Mouse (Mus musculus): Measurements from ENCODE around the gene Gpank1.

Gene Gpank1

DNA sequence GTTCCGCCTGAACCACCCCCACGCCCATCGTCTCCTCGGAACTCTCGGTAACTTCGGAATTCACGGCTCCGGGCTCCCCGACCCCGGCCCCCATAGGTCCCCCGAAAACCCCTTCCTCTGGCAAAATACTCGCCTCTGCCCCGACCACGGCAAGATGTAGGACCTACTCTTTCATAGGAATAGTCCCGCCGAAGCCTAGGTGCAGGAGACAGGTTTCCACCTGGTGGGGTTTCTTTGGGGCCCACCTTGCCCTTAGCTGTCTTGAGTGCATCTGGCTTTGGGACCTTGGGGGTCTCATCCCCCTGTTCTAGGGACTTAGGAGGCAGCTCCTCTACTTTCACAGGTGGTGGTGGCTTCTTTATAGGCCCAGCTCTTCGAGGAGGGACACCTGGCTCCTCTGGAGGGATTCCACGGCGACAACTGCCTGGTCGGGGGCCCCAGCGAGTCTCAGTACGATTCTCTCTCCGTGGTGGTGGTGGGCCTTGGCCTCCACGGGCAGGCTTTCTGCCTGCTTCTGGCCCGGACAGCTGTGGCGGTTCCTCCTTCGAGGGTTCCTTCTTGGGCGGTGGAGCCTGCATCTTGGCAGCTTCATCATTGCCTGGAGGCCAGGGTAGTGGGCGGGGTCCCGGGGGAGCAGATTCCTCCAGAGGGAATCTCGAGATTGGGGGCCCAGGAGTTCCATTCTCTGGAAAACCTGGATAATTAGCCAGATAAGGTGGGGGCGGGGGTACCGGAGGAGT, 35.4 kb downstream of the Gpank1 start:
- ChIA-PET POLR2A (interaction anchor here (0.5 to 24.9 kb wide), 21 partner anchors 1 to 251 kb away, joined by 3 to 561 read pairs (median 6); partner anchors contain the start of genes Apom (in 2 of the 4), D17H6S53E (in 2 of the 4), Ddx39b (in 2 of the 4) and Csnk2b (in 1 of the 4)), CTCF (interaction anchor here in 3 of 4 experiments (0.5 to 2.5 kb wide), 5 partner anchors 10 to 380 kb away, joined by 4 to 9 read pairs (median 8); no protein-coding TSS in a partner anchor)

- ChIA-PET CTCF (interaction anchor here in 2 of 4 experiments (0.5 to 1.4 kb wide), 3 partner anchors 12 to 380 kb away, joined by 4 to 8 read pairs (median 4); no protein-coding TSS in a partner anchor), POLR2A (interaction anchor here (0.9 to 24.9 kb wide), 11 partner anchors 8 to 205 kb away, joined by 3 to 561 read pairs (median 16); partner anchors contain the start of genes Ddx39b (in 2 of the 4), Csnk2b (in 1 of the 4) and Gpank1 (in 1 of the 4))
Measured at GRCm38 (mm10) chr17:35157254-35157653, 36.0 kb downstream of the Gpank1 start.

GRCm38 (mm10) chr17:35157661-35158175, 36.5 kb downstream of the Gpank1 start:
- POLR2A ChIA-PET, result interaction anchor here in 3 of 4 experiments (1.0 to 24.9 kb wide), 7 partner anchors 9 to 205 kb away, joined by 3 to 561 read pairs (median 252); partner anchors contain the start of gene Ddx39b (in 2 of the 3)
- CTCF ChIA-PET, result no interaction called here

GRCm38 (mm10) chr17:35158850-35159593, 37.8 kb downstream of the Gpank1 start:
- CTCF ChIA-PET, result interaction anchor here in 3 of 4 experiments (0.6 to 1.3 kb wide), 4 partner anchors 10 to 247 kb away, joined by 3 to 5 read pairs (median 3); no protein-coding TSS in a partner anchor

DNA sequence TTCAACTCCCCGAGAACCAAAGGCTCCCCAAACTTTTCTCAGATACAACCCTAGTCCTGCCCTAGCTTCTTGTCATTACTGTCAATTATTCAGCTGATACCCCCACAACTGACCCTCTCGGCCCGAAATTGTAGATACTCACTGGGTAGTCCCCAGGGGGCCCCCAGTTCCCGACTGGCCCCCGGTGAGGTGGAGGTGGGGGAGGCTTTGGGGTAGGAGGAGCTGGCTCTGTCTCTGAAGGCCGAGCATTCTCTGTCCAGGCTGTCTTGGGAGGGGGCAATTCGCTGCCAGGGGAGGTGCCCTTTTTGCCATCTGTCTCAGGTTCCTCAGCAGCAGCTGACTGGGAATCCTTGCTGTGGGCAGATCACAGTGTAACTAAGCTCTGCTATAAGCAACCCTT, 38.4 kb downstream of the Gpank1 start:
- ChIA-PET CTCF (interaction anchor here in 3 of 4 experiments (0.6 to 1.3 kb wide), 6 partner anchors 9 to 248 kb away, joined by 3 to 5 read pairs (median 3); no protein-coding TSS in a partner anchor), POLR2A (interaction anchor here (0.7 to 24.9 kb wide), 27 partner anchors 9 to 1251 kb away, joined by 3 to 561 read pairs (median 4); partner anchors contain the start of genes Ddx39b (in 2 of the 4), Apom (in 1 of the 4), Csnk2b (in 1 of the 4) and D17H6S53E (in 1 of the 4))

More at GRCm38 (mm10) chr17:35158850-35159593, 37.8 kb downstream of the Gpank1 start:
- POLR2A ChIA-PET, result interaction anchor here (0.7 to 24.9 kb wide), 28 partner anchors 10 to 1250 kb away, joined by 3 to 561 read pairs (median 4); partner anchors contain the start of genes Ddx39b (in 2 of the 4), Apom (in 1 of the 4), Csnk2b (in 1 of the 4) and D17H6S53E (in 1 of the 4)

DNA sequence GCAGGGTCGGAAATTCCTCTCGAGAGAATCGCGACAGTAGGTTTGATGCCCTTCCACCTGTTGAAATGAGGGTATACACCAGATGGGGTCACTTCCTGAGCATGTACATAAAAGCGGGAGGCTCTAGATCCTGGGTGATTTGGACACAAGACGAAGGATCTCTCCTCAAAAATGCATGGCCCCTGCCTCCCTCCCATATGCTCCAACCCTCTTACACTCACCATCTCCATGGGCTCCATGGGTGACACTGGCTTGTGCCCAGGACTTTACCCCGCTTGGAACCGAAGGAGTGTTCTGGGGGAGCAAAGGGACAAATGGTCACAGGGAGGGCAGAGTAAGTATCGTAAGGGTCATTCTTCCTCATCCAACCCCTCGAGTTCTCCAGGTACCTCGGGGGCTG, 40.2 kb downstream of the Gpank1 start:
- ChIA-PET CTCF (interaction anchor here in 1 of 4 experiments (0.6 kb wide), 1 partner anchor 209 kb away, joined by 3 read pairs; no protein-coding TSS in a partner anchor), POLR2A (interaction anchor here (0.6 to 24.9 kb wide), 18 partner anchors 9 to 1036 kb away, joined by 3 to 561 read pairs (median 6); partner anchors contain the start of genes Ddx39b (in 3 of the 4), D17H6S53E (in 1 of the 4) and Gpank1 (in 1 of the 4))

DNA sequence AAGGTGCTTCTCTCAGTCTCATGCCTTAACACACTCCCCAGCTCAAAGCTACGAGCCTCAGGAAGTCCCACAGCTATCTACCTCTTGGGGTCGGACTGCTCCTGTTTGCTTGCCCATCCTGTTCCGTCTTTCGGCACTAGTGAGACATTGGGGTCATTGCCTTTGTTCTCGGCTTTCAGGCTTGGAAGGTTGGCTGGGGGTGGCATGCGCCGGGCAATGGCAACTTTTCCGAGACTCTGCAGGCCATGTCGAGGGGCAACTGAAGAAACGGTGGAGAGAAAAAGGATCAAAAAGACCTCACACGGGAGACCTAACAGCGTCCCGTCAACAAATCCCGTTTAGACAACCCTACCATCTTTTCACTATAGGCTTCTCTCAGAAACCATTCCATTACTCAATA, 40.9 kb downstream of the Gpank1 start:
- ChIA-PET CTCF (interaction anchor here in 1 of 4 experiments (0.6 to 1.2 kb wide), 2 partner anchors 26 to 210 kb away, joined by 3 to 4 read pairs; partner anchors contain the start of gene Lst1), POLR2A (interaction anchor here (0.6 to 24.9 kb wide), 41 partner anchors 7 to 1037 kb away, joined by 3 to 561 read pairs (median 5); partner anchors contain the start of genes Ddx39b (in 4 of the 4), D17H6S53E (in 2 of the 4), Gpank1 (in 2 of the 4) and Apom (in 1 of the 4))

DNA sequence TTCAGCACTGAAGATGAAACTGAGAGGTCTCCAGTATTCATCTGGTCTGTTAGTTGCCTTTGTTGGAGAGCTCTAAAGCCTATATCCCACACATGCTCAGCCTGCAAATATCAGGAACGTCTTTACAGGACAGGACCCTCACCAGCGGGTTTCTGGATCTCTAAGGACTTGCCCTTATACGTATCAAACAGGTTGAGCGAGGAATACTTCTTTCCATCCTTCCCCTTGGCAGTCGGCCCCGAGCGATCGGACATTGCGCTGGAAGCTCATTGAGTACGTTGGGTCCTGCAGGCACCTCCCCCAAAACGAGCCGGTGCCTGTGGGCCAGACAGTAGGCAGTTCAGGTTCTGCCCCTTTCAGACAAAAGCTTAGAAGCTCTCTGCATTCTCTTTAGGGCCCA, 41.5 kb downstream of the Gpank1 start:
- POLR2A ChIA-PET, result interaction anchor here (0.6 to 24.9 kb wide), 52 partner anchors 8 to 565 kb away, joined by 3 to 561 read pairs (median 4); partner anchors contain the start of genes Ddx39b (in 4 of the 4), Atp6v1g2 (in 2 of the 4), D17H6S53E (in 2 of the 4) and Gpank1 (in 2 of the 4)
- CTCF ChIA-PET, result interaction anchor here in 2 of 4 experiments (0.9 to 1.2 kb wide), 3 partner anchors 26 to 84 kb away, joined by 4 to 5 read pairs (median 4); partner anchors contain the start of gene Lst1 (in 1 of the 2)

DNA sequence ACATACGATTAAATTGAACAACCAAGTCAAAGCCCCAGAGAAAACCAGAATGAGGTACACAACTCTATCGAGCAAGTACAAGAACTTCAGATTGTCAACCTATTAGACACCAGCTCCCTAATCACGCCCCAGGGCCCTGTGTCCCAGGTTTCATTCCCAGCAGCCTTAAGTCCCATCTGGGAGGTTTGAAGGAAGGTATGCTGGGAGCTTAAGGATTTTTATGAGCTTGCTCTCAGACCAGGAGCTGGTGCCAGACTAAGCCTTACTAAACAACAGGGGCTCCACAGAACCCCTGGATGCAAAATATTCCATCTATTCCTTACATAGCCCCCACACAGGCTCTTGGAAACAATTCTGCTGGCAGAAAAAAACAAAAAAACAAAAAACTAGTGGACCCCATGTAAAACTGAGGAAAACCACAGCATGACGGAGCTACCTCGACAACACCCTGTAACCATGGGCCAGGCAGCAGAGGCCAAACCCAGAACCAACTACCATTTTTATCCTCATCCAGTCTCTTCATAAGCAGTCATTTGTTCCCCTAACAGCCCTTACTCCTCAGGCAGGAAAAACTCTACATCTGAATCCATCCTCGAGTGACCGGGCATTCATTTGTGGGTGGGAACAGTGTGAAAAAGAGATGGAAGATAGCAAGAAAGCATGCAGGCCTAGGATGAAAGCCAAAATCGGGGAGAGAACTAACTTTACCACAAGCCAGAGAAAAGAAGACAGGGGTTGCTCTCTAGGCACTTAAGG, 42.2 kb downstream of the Gpank1 start:
- CTCF ChIA-PET, result interaction anchor here in 2 of 4 experiments (0.5 to 0.9 kb wide), 3 partner anchors 75 to 112 kb away, joined by 3 to 5 read pairs (median 4); no protein-coding TSS in a partner anchor
- POLR2A ChIA-PET, result interaction anchor here (0.6 to 24.9 kb wide), 61 partner anchors 9 to 1260 kb away, joined by 3 to 561 read pairs (median 4); partner anchors contain the start of genes Ddx39b (in 4 of the 4), Csnk2b (in 3 of the 4), Gpank1 (in 3 of the 4) and Atp6v1g2 (in 2 of the 4)

DNA sequence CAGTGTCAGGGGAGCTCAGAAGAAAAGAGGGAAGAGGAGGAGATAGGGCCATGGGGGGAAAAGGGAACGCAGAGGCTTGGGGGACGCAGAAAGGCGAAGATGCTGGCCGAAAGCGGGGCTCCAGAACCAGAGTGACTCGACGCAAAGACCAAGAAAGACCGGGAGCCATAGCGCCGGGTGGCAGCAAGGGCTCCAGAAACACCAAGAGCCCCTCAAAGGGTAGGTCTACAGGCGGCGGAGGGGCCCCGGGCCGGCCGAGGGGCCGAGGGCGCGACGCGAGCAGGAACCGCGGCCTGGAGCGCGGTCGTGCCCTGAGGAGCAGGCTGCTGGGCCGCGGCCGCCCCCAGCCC, 42.9 kb downstream of the Gpank1 start:
- ChIA-PET POLR2A (interaction anchor here (0.5 to 24.9 kb wide), 42 partner anchors 8 to 1260 kb away, joined by 3 to 561 read pairs (median 6); partner anchors contain the start of genes Ddx39b (in 4 of the 4), Csnk2b (in 3 of the 4), Gpank1 (in 3 of the 4) and Atp6v1g2 (in 2 of the 4)), CTCF (no interaction called here)

DNA sequence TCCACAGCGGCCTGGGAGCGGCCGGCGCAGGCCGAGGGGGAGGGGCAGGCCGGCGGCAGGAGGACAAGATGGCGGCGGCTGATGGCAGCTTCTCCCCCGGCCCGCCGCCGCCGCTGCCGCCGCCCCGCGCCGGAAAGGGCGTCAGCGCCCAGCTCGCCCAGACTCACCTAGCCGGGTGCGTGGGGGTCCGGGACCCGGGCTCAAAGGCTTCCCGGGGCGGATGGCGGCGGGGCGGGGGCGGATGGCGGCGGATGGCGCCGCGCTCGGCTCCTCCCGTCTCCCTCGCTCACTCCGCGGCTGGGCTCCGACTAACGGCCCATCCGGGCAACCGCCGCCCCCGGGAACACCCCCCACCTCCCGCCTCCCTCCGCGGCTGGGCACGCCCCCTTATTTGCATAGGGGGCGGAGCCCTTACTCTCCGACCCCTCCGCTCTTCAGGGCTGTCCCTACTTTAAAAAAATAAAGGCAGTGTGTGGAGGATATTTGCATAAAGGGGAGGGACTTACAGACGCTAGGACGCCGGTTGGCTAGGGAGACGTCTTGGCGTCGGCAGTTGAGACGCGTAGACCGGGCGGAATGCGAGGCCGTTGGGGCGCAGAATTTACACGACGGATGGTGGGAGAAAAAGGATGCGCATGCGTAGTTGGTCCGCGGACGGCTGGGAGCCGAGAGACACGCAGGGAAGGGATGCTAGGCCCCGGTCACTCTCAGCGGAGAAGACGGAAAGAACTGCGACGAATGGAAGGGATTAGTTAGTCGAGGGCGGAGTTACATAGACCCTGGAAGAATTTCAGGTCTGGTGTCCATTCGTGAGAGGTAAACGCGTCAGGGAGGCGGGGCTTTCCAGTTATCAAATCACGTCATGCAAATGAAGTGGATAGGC, 43.6 kb downstream of the Gpank1 start, which contains the start of gene Prrc2a:
Prrc2a (minus strand) TSS at position 330 of the 883 bp plus-strand sequence.
- CTCF ChIA-PET, result interaction anchor here in 1 of 4 experiments (0.5 to 10.1 kb wide), 4 partner anchors 70 to 1144 kb away, joined by 3 to 161 read pairs (median 7); partner anchors contain the start of genes Atp6v1g2 and Nfkbil1
- POLR2A ChIA-PET, result interaction anchor here (0.5 to 24.9 kb wide), 35 partner anchors 7 to 266 kb away, joined by 3 to 561 read pairs (median 6); partner anchors contain the start of genes Ddx39b (in 4 of the 4), Atp6v1g2 (in 2 of the 4), Csnk2b (in 2 of the 4) and D17H6S53E (in 2 of the 4)

- CTCF ChIA-PET, result interaction anchor here in 2 of 4 experiments (0.5 to 10.1 kb wide), 6 partner anchors 57 to 270 kb away, joined by 3 to 161 read pairs (median 5); partner anchors contain the start of genes Atp6v1g2 (in 1 of the 2) and Nfkbil1 (in 1 of the 2)
- POLR2A ChIA-PET, result interaction anchor here in 3 of 4 experiments (0.7 to 24.9 kb wide), 14 partner anchors 9 to 215 kb away, joined by 3 to 561 read pairs (median 8); partner anchors contain the start of genes D17H6S53E (in 2 of the 3), Ddx39b (in 2 of the 3), Atp6v1g2 (in 1 of the 3) and Csnk2b (in 1 of the 3)
Measured at GRCm38 (mm10) chr17:35165451-35166155, 44.3 kb downstream of the Gpank1 start.

- CTCF ChIA-PET, result interaction anchor here (0.5 to 10.1 kb wide), 93 partner anchors 10 to 1142 kb away, joined by 3 to 161 read pairs (median 4); partner anchors contain the start of genes Atp6v1g2 (in 3 of the 4), Nfkbil1 (in 3 of the 4), D17H6S53E (in 2 of the 4) and Ddx39b (in 2 of the 4)
- POLR2A ChIA-PET, result interaction anchor here (0.6 to 24.9 kb wide), 39 partner anchors 12 to 251 kb away, joined by 3 to 561 read pairs (median 4); partner anchors contain the start of genes Ddx39b (in 3 of the 4), Tnf (in 2 of the 4), Abhd16a (in 1 of the 4) and Atp6v1g2 (in 1 of the 4)
Measured at GRCm38 (mm10) chr17:35166352-35167035, 45.2 kb downstream of the Gpank1 start.

All from embryonic stem cell, embryonic (primary cell).